Mouse (Mus musculus): ENCODE results near the gene Igsf9b.

DNA sequence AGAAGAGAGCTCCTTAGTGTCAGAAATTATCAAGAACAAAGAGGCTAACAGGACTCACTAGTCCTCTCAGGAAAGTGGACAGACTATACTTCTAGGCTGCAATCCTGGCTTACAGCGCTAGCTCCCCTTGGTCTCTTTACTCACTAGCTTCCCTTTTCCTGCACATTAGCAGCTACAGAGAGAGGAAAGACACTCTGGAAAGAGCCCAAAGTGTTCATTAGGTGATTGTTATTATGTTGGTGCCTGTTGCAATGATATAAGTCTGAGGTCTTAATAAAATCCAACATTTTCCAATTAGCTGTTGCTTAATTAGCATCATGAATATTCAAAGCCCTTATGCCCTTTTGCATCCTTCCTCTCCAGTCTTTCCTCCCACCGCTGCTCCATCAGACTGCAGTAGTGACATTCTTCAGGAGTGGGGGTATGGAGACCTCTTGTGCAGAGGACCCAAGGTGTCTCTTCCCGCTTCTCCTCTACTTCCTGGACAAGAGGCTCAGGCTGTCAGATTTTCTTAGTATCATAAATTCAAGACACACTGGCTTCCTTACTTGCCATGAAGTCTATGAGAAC is 38.5 kb upstream of the Igsf9b start:
- TF ChIP-seq CTCF (IDR thresholded peaks at IDR 0.05; ENCODE audit: borderline replicate concordance, extremely low read depth, insufficient read depth, insufficient read length) (no peak), POLR2A (IDR thresholded peaks at IDR 0.05; ENCODE audit: borderline replicate concordance, extremely low read depth, insufficient read depth, insufficient read length, poor library complexity, severe bottlenecking) (no peak)
